Mouse (Mus musculus) frontal cortex, postnatal 14 days (tissue): ENCODE data around the gene Tfap2c.

Source experiments
- DNase-seq, 2 experiments: peaks; one replicate each; pipeline ENCODE4 v3.0.0; 2022; ENCODE audit warnings: low spot score in 2 of 2

The Tfap2c gene

GRCm38 (mm10) chr2:172551081-172551720 is 1.8 kb downstream of the Tfap2c start:
- DNase-seq, result no peak

DNA sequence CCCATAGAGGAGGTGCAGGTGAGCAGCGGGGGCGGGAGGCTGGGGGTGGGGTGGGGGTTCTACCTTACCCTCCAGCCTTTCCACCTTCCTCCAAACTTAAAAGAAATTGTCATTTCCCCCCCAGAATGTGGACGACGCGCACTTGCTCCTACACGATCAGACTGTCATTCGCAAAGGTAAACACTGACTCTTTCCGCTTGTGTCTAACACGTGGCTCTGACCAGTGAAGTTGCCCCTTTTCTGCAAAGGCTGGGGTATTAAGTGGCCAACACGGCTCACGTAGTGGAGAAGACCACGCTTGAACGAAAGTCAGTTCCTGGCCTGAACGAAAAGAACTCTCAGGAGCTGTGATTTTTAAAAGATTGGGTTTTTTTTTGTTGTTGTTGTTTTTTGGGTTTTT is 2.5 kb downstream of the Tfap2c start:
- DNase-seq, result no peak

DNA sequence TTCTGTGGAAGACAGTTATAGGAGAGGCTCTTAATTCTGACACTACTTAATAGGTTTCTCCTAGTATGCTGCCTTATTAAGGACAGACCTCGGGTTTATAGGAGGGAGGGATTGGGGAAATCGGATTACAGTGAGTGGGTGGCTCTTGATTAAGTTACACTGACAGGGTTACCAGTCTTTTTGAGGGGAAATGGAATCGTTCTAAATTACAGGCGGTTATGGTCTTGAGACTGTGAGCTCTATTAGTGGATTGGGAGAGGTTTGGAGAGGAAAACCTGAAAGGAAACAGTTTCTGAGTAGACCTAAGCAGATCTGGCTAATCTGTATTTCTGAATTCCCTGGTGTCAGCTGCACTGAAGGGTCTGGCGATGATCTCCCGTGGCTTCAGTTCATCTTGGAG is 3.3 kb downstream of the Tfap2c start:
- no peak for DNase-seq

- no peak for DNase-seq
These were observed 4.8 kb downstream of the Tfap2c start for GRCm38 (mm10) chr2:172554211-172554610.

DNA sequence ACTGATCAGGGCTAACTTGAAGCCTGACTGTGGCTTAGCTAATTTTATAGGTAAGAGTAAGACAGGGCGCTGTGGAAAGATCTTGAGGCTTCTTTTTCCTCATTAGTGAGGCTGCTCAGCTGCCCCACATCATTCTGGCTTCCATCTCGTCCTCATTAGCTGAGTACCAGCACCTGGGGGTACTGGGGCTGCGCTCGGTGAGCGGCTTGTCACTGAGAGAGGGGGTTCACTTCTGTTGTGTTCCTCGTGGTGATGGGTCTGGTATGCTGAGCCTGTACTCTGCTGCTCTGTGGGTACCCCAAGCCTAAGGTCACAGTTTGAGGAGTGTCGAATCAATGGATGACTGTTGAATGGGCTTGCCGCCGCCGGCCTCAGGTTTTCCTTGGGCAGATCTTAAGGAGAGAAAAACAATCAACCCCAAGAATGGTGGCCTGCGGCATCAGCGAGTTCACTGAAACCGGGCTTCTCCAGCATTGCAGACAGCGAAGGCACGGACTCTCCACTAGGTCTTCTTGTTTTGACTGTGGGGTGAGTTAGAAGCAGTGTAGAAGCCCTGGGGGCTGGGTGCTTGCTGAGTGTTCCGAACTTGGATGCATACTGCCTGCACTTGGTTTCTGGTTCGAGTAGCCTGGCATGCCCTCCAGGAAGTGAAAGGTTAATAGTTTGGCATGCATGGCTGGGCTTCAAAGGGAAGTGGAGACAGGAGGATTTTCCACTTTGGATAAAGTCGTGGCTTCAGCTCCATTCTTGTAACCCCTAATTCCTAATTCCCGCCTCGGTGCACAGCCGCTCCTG is 9.5 kb downstream of the Tfap2c start:
- no peak for DNase-seq

DNA sequence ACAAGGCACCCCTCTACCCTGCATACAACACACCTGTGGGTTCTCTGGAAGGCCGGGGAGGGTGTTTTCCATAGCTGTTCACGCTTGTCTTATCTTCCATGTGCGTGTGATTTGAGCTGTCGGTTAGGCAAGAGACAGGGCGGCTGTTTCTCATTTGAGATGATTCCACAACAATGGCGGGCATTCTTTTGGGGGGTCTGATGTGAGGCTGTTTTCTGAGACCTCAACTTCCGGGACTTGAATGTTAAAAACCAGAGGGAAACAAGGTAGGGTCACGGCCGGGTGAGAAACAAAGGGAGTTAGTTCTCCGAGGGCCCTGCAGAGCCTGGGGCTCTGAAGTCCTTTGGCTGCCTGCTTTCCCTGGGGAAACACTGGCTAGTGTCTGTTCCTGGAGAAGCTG is 11.6 kb downstream of the Tfap2c start:
- no peak for DNase-seq

GRCm38 (mm10) chr2:172567835-172568234 is 18.4 kb downstream of the Tfap2c start:
- DNase-seq, result no peak

- DNase-seq, result no peak
These were observed 19.1 kb downstream of the Tfap2c start for GRCm38 (mm10) chr2:172568466-172568865.

DNA sequence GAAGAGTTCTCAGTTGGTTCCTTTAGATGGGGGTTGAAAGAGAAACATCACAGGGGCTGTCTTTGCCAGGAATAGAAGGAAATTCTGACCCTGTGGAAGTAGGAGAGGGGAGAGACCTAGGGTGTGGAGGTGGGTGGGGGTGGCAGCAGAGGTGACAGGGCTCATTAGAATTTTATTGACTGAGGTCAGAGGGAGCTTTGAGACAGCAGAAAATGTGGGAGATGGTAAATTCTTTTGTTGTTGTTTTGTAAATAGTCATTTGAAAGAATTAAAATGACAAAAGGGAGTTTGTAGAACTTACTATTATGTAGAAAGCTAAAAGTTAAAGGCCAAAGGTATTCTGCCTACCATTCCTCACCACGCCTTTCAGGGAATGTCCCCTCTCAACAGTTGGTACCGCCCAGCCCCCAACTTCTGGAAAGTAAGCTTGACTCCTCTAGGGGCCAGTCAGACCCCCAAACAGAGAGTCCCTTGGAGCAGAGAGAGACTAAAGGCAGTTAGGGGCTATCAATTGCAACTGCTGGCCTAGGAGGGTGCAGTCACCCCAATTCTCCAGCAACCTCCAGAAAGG is 27.9 kb downstream of the Tfap2c start:
- no peak for DNase-seq

DNA sequence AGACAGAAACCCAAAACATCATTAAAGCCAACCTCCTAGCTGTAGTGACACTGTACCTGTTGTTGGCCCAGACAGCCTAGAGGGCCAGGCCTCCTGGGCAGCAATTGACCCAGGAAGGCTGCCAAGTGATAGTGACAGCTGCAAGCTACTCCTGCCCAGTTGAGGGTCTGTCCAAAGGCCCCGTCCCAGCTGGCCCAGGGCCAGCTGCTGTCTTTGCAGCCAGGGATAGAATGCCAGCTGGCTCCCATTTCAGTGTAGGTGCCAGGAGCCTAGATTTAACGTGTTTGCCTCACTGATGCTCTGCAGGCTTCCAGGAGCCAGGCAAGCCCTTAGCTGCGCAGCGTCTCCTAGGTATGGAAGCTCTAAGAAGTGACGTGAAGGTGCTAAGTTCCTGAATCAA is 29.8 kb downstream of the Tfap2c start:
- DNase-seq, result peak; percentile 10 to 22

GRCm38 (mm10) chr2:172580536-172581265 is 31.3 kb downstream of the Tfap2c start:
- DNase-seq, result no peak

DNA sequence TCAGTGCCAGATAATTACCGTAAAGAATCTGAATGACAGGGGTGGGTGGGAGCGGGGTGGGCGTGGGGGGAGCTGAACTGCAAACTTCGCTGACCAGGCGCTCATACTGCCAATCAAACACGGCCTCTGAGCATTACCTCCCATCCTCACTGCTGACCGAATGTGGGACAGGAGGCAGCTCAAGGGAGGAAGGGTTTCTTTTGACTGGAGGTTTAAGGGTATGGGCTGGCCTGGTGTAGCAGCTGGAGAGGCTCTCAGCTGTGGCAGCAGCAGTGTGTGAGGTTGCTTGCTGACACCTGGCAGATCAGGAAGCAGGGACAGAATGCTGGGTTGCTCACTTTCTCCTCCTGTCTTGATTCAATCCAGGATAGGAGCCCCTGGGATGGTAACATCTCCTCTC is 33.9 kb downstream of the Tfap2c start:
- DNase-seq, result no peak

- no peak for DNase-seq
These were observed 35.9 kb downstream of the Tfap2c start for GRCm38 (mm10) chr2:172585329-172585728.

DNA sequence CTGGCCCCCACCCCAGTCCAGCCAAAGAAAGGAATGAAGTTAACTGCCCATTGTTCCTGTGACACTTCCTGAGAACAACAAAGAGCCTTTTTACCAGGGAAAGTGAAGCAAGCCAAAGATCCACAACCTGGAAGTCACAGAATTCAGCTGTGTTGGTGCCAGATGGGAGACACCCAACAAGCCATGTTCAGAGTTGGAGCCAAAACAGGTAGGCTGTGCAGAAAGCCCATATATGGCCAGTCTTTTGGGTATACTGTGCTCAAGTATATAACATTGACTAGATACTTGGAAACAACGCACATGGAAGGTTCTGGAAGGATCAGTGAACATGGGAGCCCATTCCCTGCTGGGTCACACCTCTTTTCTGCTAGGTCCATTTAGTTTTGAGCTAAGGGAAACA is 39.7 kb downstream of the Tfap2c start:
- DNase-seq, result no peak

GRCm38 (mm10) chr2:172590839-172591238 is 41.4 kb downstream of the Tfap2c start:
- no peak for DNase-seq

DNA sequence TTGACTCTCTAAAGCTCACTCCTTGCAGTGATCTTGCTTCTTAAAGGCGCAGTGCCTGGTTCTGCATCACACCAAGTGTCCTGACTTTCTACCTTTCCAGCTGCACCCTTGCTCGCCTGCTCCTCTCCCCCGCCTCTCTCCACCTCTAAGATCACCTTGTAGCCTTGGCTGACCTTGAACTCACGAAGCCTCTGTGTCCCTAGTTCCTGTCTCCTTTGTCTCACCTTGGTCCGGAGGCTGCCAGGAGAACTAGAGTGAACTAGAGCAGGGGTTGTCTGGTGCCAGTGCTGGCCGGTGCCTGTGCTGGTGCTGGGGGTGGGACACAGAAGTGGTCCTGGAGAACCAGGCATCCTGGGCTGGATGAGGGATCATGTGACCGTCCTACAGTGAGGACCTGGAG is 44.9 kb downstream of the Tfap2c start:
- DNase-seq, result no peak

- no peak for DNase-seq
These were observed 47.7 kb downstream of the Tfap2c start for GRCm38 (mm10) chr2:172597056-172597455.

- no peak for DNase-seq
These were observed 48.5 kb downstream of the Tfap2c start for GRCm38 (mm10) chr2:172597881-172598280.

- DNase-seq, result no peak
These were observed 55.2 kb downstream of the Tfap2c start for GRCm38 (mm10) chr2:172604625-172605024.

DNA sequence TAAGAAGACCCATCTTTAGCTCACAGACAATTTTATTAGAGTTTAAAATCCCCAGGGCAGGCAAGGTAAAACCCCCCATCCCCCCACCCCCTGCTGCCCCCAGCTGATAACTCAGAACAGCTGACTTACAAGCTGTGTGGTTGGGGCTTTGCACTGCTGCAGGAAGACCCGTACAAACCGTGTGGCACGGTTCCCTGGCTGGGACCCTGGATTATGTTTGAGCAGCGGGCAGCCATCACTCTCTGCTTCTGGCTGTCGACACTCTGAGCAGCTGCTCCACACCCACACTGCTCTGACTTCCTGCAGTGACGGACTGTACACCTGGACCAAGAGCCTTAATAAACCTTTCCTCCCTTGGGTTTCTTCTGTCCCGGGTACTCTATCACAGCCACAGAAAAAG is 56.2 kb downstream of the Tfap2c start:
- DNase-seq, result no peak

DNA sequence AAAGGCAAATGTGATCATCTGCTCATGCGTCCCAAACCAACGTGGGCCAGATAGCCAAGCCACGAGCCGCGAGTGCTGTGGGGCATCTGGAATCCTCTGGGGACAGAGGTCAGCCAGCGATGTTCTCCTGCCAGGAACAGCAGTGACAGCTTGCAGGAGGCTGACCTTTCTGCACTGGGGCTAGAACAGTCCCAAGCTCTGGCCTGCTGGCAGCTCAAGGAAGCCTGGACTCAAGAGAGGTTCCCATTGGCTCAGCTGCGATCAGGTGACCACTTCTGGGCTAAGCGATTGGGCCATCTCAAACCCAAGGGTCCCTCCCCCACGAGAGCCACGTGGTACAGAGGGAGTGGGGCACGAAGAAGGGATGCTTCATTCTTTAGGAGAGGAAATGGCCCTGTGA is 58.3 kb downstream of the Tfap2c start:
- no peak for DNase-seq
